Mouse (Mus musculus): ENCODE data around the gene Spag7.

GRCm38 (mm10) chr11:70713222-70713621, 44.0 kb upstream of the Spag7 start:
- no peak for TF ChIP-seq POLR2A (IDR thresholded peaks at IDR 0.05; ENCODE audit: insufficient read depth, low read length)
- no peak for TF ChIP-seq CTCF (IDR thresholded peaks at IDR 0.05; ENCODE audit: low read depth, low read length)
